Mouse (Mus musculus) gastrocnemius, postnatal 10 days (tissue): Measurements from ENCODE around the gene Tmem251. TPM values are rescaled to one million over a fixed set of nuclear protein-coding genes. Genes with fewer than 3 reads are reported as not detected.
A peak's percentile ranks its signal among the peaks of the same experiment; 100 is the strongest.

Source experiments
- DNase-seq: peaks from one replicate; pipeline ENCODE4 v3.0.0; 2021; ENCODE audit warnings: mixed read lengths
- long read RNA-seq, 2 experiments: library from polyadenylated mRNA; stranded (forward); transcript quantifications; one replicate each; pipeline ENCODE4 v2.0.0; 2021
- total RNA-seq, 2 experiments: library from RNA; stranded (reverse); gene quantifications; 2 replicates each; pipeline ENCODE4 v1.2.3; 2021

The Tmem251 gene
- total RNA-seq = 1 to 10 TPM; 2.3 to 2.7 TPM
- long read RNA-seq, experiment 1, transcript Tmem251-201 (2 exons, 3,367 nt) = major isoform, 8 of 9 reads
- long read RNA-seq, experiment 1, partial matches to known transcripts = 0 of 9 reads
- long read RNA-seq, experiment 1, other reads (novel, unspliced or antisense) = 1 of 9 reads
- long read RNA-seq, experiment 2, transcript Tmem251-201 (2 exons, 3,367 nt) = major isoform, 9 of 10 reads
- long read RNA-seq, experiment 2, partial matches to known transcripts = 0 of 10 reads
- long read RNA-seq, experiment 2, other reads (novel, unspliced or antisense) = 1 of 10 reads

GRCm38 (mm10) chr12:102743589-102744574 lies at the start of gene Tmem251, which contains the start of gene Moap1:
Tmem251 (plus strand) TSS chr12:102743762.
Moap1 (minus strand) TSS chr12:102743661.
- peak; percentile 85 for DNase-seq

GRCm38 (mm10) chr12:102695369-102696239 lies 48.0 kb upstream of the Tmem251 start:
- no peak for DNase-seq

GRCm38 (mm10) chr12:102696635-102697354 lies 46.8 kb upstream of the Tmem251 start:
- DNase-seq = no peak

GRCm38 (mm10) chr12:102697381-102697780 lies 46.2 kb upstream of the Tmem251 start:
- no peak for DNase-seq

- no peak for DNase-seq
These were observed 45.4 kb upstream of the Tmem251 start for GRCm38 (mm10) chr12:102698089-102698684.

GRCm38 (mm10) chr12:102699156-102699555 lies 44.4 kb upstream of the Tmem251 start:
- no peak for DNase-seq

GRCm38 (mm10) chr12:102700453-102700852 lies 43.1 kb upstream of the Tmem251 start:
- no peak for DNase-seq

GRCm38 (mm10) chr12:102701691-102702207 lies 41.8 kb upstream of the Tmem251 start:
- DNase-seq = no peak

- DNase-seq = peak; percentile 90
These were observed 41.0 kb upstream of the Tmem251 start for GRCm38 (mm10) chr12:102702356-102703110.

GRCm38 (mm10) chr12:102703111-102703412 lies 40.5 kb upstream of the Tmem251 start:
- DNase-seq = no peak

- no peak for DNase-seq
These were observed 40.1 kb upstream of the Tmem251 start for GRCm38 (mm10) chr12:102703441-102703840.

GRCm38 (mm10) chr12:102703921-102704408 lies 39.6 kb upstream of the Tmem251 start:
- DNase-seq = no peak

GRCm38 (mm10) chr12:102704457-102705198 lies 38.9 kb upstream of the Tmem251 start, which contains the start of gene Itpk1:
Itpk1 (minus strand) TSS chr12:102704930.
- DNase-seq = peak; percentile 67

GRCm38 (mm10) chr12:102705216-102705871 lies 38.2 kb upstream of the Tmem251 start:
- DNase-seq = peak; percentile 96

- no peak for DNase-seq
These were observed 37.5 kb upstream of the Tmem251 start for GRCm38 (mm10) chr12:102705906-102706640.

- DNase-seq = no peak
These were observed 36.6 kb upstream of the Tmem251 start for GRCm38 (mm10) chr12:102706833-102707463.

GRCm38 (mm10) chr12:102708220-102708619 lies 35.3 kb upstream of the Tmem251 start:
- no peak for DNase-seq
